Mouse (Mus musculus) adrenal gland, adult 18-20 months (tissue): ENCODE measurements around the gene Fndc5. TPM values are rescaled to one million over a fixed set of nuclear protein-coding genes. Genes with fewer than 3 reads are reported as not detected.

Experiments
- DNase-seq, 2 experiments: peaks; one replicate each; pipeline ENCODE4 v3.0.0; 2021 to 2022; ENCODE audit warnings: low spot score in 2 of 2
- total RNA-seq, 2 experiments: library from RNA; stranded (reverse); gene quantifications; 1 replicate in 1 of 2; 2 replicates in 1 of 2; pipeline ENCODE4 v1.2.3; 2021

Fndc5 gene
- total RNA-seq, 2 experiments from 2014 or later: 2.1 to 6.3 TPM

GRCm38 (mm10) chr4:129122107-129122506 is 14.7 kb upstream of the Fndc5 start:
- no peak for DNase-seq

GRCm38 (mm10) chr4:129122719-129123118 is 14.1 kb upstream of the Fndc5 start:
- DNase-seq: no peak

GRCm38 (mm10) chr4:129124652-129125146 is 12.1 kb upstream of the Fndc5 start:
- DNase-seq: no peak

GRCm38 (mm10) chr4:129125736-129126451 is 10.9 kb upstream of the Fndc5 start:
- no peak for DNase-seq

- no peak for DNase-seq
These were observed 8.0 kb upstream of the Fndc5 start for GRCm38 (mm10) chr4:129128582-129129338.

GRCm38 (mm10) chr4:129129387-129129786 is 7.4 kb upstream of the Fndc5 start:
- no peak for DNase-seq

- peak; percentile 45 to 52 for DNase-seq
These were observed 6.7 kb upstream of the Fndc5 start for GRCm38 (mm10) chr4:129130149-129130548.

GRCm38 (mm10) chr4:129130755-129131303 is 6.0 kb upstream of the Fndc5 start:
- DNase-seq: no peak

GRCm38 (mm10) chr4:129134799-129135585 is 1.8 kb upstream of the Fndc5 start:
- peak; percentile 78 to 80 for DNase-seq

GRCm38 (mm10) chr4:129135637-129136036 is 1.2 kb upstream of the Fndc5 start:
- no peak for DNase-seq

- DNase-seq: no peak
These were observed 615 bp upstream of the Fndc5 start for GRCm38 (mm10) chr4:129136189-129136578.

- DNase-seq: no peak
These were observed 858 bp downstream of the Fndc5 start for GRCm38 (mm10) chr4:129137392-129138321.

- DNase-seq: no peak
These were observed 2.8 kb downstream of the Fndc5 start for GRCm38 (mm10) chr4:129139642-129140041.

- no peak for DNase-seq
These were observed 4.0 kb downstream of the Fndc5 start for GRCm38 (mm10) chr4:129140808-129141207.

GRCm38 (mm10) chr4:129141560-129142438 is 5.0 kb downstream of the Fndc5 start:
- DNase-seq: no peak

GRCm38 (mm10) chr4:129142439-129143045 is 5.7 kb downstream of the Fndc5 start:
- no peak for DNase-seq

- DNase-seq: no peak
These were observed 6.7 kb downstream of the Fndc5 start for GRCm38 (mm10) chr4:129143509-129143908.
